Mouse (Mus musculus): Measurements from ENCODE around the gene Hsbp1.

GRCm38 (mm10) chr8:119380619-119381018, 36.3 kb downstream of the Hsbp1 start:
- TF ChIP-seq HCFC1 (IDR thresholded peaks at IDR 0.05; ENCODE audit: borderline replicate concordance, insufficient read depth, low read length) (no peak), ZNF384 (IDR thresholded peaks at IDR 0.05; ENCODE audit: low read depth, low read length) (no peak), MAFK (IDR thresholded peaks at IDR 0.05; ENCODE audit: insufficient read depth, low read depth, low read length) (no peak)

All from ES-E14 (cell line).